Mouse (Mus musculus) ES-Bruce4 (cell line): ENCODE results near the gene Ttc7b.

Source experiments
- CTCF ChIP-seq: IDR thresholded peaks from one replicate; pipeline ENCODE4 v1.8.1; 2011; ENCODE audit warnings: low read depth, low read length
- POLR2A ChIP-seq: IDR thresholded peaks from one replicate; pipeline ENCODE4 v1.8.1; 2011; ENCODE audit warnings: low read length; ENCODE audit not compliant: insufficient read depth

DNA sequence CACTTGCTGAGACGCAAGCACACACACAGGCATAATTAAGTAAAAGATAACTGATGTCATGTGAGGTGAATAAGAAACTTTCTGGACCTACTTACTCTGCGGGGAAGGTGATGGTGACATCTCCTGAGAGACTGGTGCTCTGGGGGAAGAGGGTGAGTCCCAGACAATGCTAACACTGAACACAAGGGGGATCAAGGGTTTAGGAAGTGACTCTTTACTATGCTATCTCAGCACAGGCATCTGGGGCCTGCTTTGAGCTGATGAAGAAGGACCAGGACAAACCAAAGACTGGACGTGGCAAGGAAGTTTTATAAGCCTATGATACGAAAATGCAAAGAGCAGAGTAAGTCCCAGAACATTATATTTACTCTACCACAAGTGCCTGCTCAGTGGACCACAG, 92.4 kb downstream of the Ttc7b start:
- TF ChIP-seq POLR2A (no peak), CTCF (no peak)
